Mouse (Mus musculus) cerebellum, adult 2 months (tissue): ENCODE measurements around the gene Chrna9.

Experiments
- CTCF ChIP-seq: fragments of 200-500 bp; IDR thresholded peaks from 2 replicates; pipeline ENCODE4 v1.5.1; 2011; ENCODE audit warnings: low read depth, mild to moderate bottlenecking, control low read depth, low read length, moderate library complexity, borderline replicate concordance; ENCODE audit not compliant: insufficient read depth
- POLR2A ChIP-seq: fragments of 200-500 bp; IDR thresholded peaks from 2 replicates; pipeline ENCODE4 v1.6.1; 2011; ENCODE audit warnings: low read length, control low read depth, borderline replicate concordance; ENCODE audit not compliant: insufficient read depth

- TF ChIP-seq CTCF (no peak), POLR2A (no peak)
Measured at GRCm38 (mm10) chr5:65963291-65963690, 28.6 kb downstream of the Chrna9 start.
